Comparison of ENCODE assay signal across 8 mouse cellular contexts in genomic region chr17:86404795-86405501, GRCm38 (mm10).
A peak's percentile ranks its signal among the peaks of the same experiment; 100 is the strongest.
DNase-seq lines count a peak whose midpoint lies in the region; ATAC-seq lines count a peak whose summit lies in the region.

No protein-coding gene starts in this region.

- peaks cover 13% of the 10 kb centered on the region for H3K4me1 ChIP-seq in forebrain, embryonic 10.5 days
- no peaks in the 10 kb centered on the region for H3K4me1 ChIP-seq in forebrain, embryonic 11.5 days (replicated peaks; ENCODE audit: control insufficient read depth, insufficient read depth, low read length)

- H3K9ac ChIP-seq in forebrain, embryonic 11.5 days (ENCODE audit: low read length): no peak overlapping the region

- no peak overlapping the region for H3K4me2 ChIP-seq in forebrain, embryonic 11.5 days (ENCODE audit: low read depth, low read length, severe bottlenecking)

- 78% methylated on average over 11 of the region's 11 CpGs for WGBS in forebrain, embryonic 10.5 days
- WGBS in forebrain, embryonic 11.5 days: 83% methylated on average over 11 of the region's 11 CpGs

- DNase-seq in forebrain, embryonic 10.5 days (ENCODE audit: extremely low spot score, low spot score): no peak
- no peak for DNase-seq in forebrain, embryonic 11.5 days (ENCODE audit: low spot score)
- DNase-seq in right cerebral cortex, adult 18-20 months: peak; percentile 83
- no peak for DNase-seq in right cerebral cortex, postnatal 14 days
- DNase-seq in kidney, postnatal 25 days: peak; percentile 17 to 58
- DNase-seq in telencephalon, adult 2 months (ENCODE audit: low read depth, low spot score): peak; percentile 87
- no peak for DNase-seq in adrenal gland, postnatal 10 days

- no peak overlapping the region for H3K4me3 ChIP-seq in forebrain, embryonic 10.5 days
- H3K4me3 ChIP-seq in forebrain, embryonic 11.5 days (ENCODE audit: low read depth, low read length): no peak overlapping the region

- H3K9me3 ChIP-seq in forebrain, embryonic 10.5 days: no peaks in the 10 kb centered on the region
- H3K9me3 ChIP-seq in forebrain, embryonic 11.5 days (ENCODE audit: control insufficient read depth, low read length): no peaks in the 10 kb centered on the region

- peak overlapping the region; percentile 3; the same call in 1 of the 2 replicates for H3K27ac ChIP-seq in forebrain, embryonic 10.5 days
- H3K27ac ChIP-seq in forebrain, embryonic 11.5 days (ENCODE audit: low read depth, low read length): no peak overlapping the region

- H3K36me3 ChIP-seq in forebrain, embryonic 10.5 days (replicated peaks): no peaks in the 10 kb centered on the region
- no peaks in the 10 kb centered on the region for H3K36me3 ChIP-seq in forebrain, embryonic 11.5 days (ENCODE audit: control insufficient read depth, insufficient read depth, low read length)

- no peaks in the 10 kb centered on the region for H3K27me3 ChIP-seq in forebrain, embryonic 10.5 days (ENCODE audit: poor library complexity, severe bottlenecking)
- H3K27me3 ChIP-seq in forebrain, embryonic 11.5 days (ENCODE audit: control insufficient read depth, insufficient read depth, low read length): no peaks in the 10 kb centered on the region

- ATAC-seq in forebrain, embryonic 11.5 days (replicated peaks; ENCODE audit: low FRiP score): no peak
- ATAC-seq in CD4-positive, CD25-positive, alpha-beta regulatory T cell, adult 4 months: no peak

Comparison
In these comparisons a context has a peak if more than half of its experiments do, and no peak if none do; other contexts are left out.
1. DNase-seq: peak in right cerebral cortex, adult 18-20 months (single experiment), kidney, postnatal 25 days (2 of 2) and telencephalon, adult 2 months (single experiment); none in forebrain, embryonic 10.5 days (single experiment), forebrain, embryonic 11.5 days (single experiment), right cerebral cortex, postnatal 14 days (single experiment) and adrenal gland, postnatal 10 days (single experiment).